Mouse (Mus musculus): Measurements from ENCODE around the gene Gm20903.
"Not testable (repeated sequence)": the region's sequence is repeated elsewhere in the genome, so short reads cannot be mapped to it uniquely, and the experiment has no call there.

Gene Gm20903

GRCm38 (mm10) chrY:73669015-73669414, at the start of gene Gm20903:
TSS of gene Gm20903 (plus strand) at chrY:73669315.
- in situ Hi-C loops (cut with MboI; ENCODE audit: low pct_unique_long_range_greater_than_20kb in 1 of 2, low sequenced_read_pairs in 2 of 2, unreplicated experiment in 1 of 2), result not testable (repeated sequence)
